Mouse (Mus musculus): ENCODE results near the gene Lce3e. TPM values are rescaled to one million over a fixed set of nuclear protein-coding genes. Genes with fewer than 3 reads are reported as not detected.

Lce3e gene
- not detected in 2 replicates for polyA plus RNA-seq (2021; fragmentation: Nextera tagmentation)
- long read RNA-seq, experiment 1, result 0 reads
- long read RNA-seq, experiment 2, result 0 reads

DNA sequence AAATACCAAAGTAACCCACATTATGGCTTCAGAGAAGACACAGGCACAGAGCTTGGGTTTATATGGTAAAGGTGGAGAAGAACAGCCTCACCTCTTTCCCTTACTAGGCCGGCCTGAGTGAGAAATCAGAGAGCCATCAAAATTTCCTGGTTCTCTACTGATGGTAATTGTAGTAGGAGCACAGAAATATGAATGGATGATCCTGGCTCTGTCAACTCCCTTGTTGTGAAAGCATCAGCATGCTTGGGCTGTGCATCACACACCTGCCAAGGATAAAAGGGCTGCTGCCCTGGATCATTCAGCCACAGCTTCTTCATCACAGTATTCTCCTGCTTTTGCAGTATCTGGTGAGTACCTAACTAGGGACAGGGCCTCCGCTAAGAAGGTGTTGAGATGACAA is at the start of gene Lce3e:
TSS of gene Lce3e (plus strand) at position 301 of the 400 bp plus-strand sequence.

GRCm38 (mm10) chr3:92926130-92926529 is 40.7 kb upstream of the Lce3e start, which contains the start of gene Lce3a:
Lce3a (minus strand) TSS chr3:92926230.

GRCm38 (mm10) chr3:92932679-92933078 is 34.2 kb upstream of the Lce3e start, which contains the start of gene Lce3b:
Lce3b (plus strand) TSS chr3:92932979.

DNA sequence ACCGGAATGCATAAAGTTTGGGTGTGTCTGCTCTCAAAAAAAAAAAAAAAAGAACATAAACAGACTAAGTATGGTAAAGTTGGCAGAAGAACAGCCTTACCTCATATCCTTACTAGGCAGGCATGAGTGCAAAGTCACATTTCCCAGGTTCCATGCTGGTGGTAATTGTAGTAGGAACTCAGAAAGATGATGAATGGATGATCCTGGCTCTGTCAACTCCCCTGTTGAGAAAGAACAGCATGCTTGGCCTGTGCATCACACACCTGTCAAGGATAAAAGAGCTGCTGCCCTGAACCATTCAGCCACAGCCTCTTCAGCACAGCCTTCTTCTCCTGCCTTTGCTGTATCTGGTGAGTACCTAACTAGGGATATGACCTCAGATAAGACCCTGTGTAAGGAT is 22.7 kb upstream of the Lce3e start, which contains the start of gene Lce3c:
TSS of gene Lce3c (plus strand) at position 301 of the 400 bp plus-strand sequence.

GRCm38 (mm10) chr3:92957090-92957489 is 9.8 kb upstream of the Lce3e start, which contains the start of gene Lce3d:
Lce3d (plus strand) TSS chr3:92957390.

DNA sequence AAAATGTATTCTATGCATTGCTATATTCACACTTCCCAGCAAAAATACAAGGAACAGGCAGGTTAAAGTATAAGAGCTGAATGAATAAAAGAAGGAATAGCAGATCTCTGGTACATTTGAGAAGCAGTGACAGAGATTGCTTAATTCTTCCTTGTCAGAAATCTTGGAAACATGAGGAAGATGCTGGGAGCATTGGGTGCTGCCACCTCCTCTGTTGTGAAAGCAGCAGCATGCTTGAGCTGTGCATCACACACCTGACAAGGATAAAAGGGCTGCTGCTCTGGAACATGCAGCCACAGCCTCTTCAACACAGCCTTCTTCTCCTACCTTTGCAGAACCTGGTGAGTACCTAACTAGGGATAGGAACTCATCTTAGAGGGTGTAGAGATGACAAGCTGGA is 25.1 kb downstream of the Lce3e start, which contains the start of gene Lce3f:
TSS of gene Lce3f (plus strand) at position 301 of the 400 bp plus-strand sequence.

DNA sequence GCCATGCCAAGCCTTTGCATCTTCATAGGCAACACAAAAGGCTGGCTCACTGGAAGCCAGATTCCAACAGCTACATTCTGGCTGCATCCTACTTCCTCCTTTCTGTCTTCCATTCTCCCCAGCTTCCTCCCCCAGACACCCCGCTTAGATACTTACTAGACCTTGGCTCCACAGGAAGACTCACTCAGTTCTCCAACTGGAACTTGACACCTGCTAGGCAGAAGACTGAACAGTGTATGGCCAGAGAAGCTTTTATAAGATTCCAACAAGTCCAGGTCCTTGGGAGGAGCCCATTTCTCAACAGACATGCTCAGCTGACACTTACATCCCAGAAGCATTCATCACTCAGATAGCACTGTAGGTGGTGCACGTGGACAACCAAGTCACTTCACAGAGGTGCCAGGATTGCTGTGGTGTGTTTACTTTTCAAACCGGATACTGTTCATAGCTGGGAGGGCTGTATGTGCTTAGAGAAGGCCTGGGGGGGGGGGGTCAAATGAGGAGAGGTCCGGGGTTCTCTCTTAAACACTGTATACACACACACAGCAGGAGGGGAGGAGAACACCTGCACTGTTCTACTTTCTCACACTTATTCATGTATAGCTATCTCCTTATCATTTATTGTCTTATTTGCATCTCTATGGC is 48.7 kb downstream of the Lce3e start, which contains the start of gene Crct1:
TSS of gene Crct1 (minus strand) at position 228 of the 645 bp plus-strand sequence.

Other genes starting within 250 kb of the Lce3e start
- gene Lce1f, start 246.7 kb upstream of the Lce3e start, polyA plus RNA-seq (2021; fragmentation: Nextera tagmentation), result not detected in 2 replicates
- gene Gm38119, start 228.0 kb upstream of the Lce3e start, polyA plus RNA-seq (2021; fragmentation: Nextera tagmentation), result not detected in 2 replicates
- gene Lce1g, start 214.7 kb upstream of the Lce3e start, polyA plus RNA-seq (2021; fragmentation: Nextera tagmentation), result not detected in 2 replicates
- not detected in 2 replicates for gene Lce1h, start 202.0 kb upstream of the Lce3e start, polyA plus RNA-seq (2021; fragmentation: Nextera tagmentation)
- gene Lce1i, start 188.2 kb upstream of the Lce3e start, polyA plus RNA-seq (2021; fragmentation: Nextera tagmentation), result not detected in 2 replicates
- not detected in 2 replicates for gene Lce1j, start 176.5 kb upstream of the Lce3e start, polyA plus RNA-seq (2021; fragmentation: Nextera tagmentation)
- gene Lce1k, start 159.2 kb upstream of the Lce3e start, polyA plus RNA-seq (2021; fragmentation: Nextera tagmentation), result not detected in 2 replicates
- not detected in 2 replicates for gene Kprp, start 139.8 kb upstream of the Lce3e start, polyA plus RNA-seq (2021; fragmentation: Nextera tagmentation)
- not detected in 2 replicates for gene Lce1l, start 115.8 kb upstream of the Lce3e start, polyA plus RNA-seq (2021; fragmentation: Nextera tagmentation)
- gene 2310050C09Rik, start 96.8 kb upstream of the Lce3e start, polyA plus RNA-seq (2021; fragmentation: Nextera tagmentation), result not detected in 2 replicates
- not detected in 2 replicates for gene Lce3a, start 40.8 kb upstream of the Lce3e start, polyA plus RNA-seq (2021; fragmentation: Nextera tagmentation)
- not detected in 2 replicates for gene Lce3b, start 34.1 kb upstream of the Lce3e start, polyA plus RNA-seq (2021; fragmentation: Nextera tagmentation)
- gene Lce3c, start 22.6 kb upstream of the Lce3e start, polyA plus RNA-seq (2021; fragmentation: Nextera tagmentation), result not detected in 2 replicates
- gene Lce3d, start 9.7 kb upstream of the Lce3e start, polyA plus RNA-seq (2021; fragmentation: Nextera tagmentation), result not detected in 2 replicates
- gene Lce3f, start 25.2 kb downstream of the Lce3e start, polyA plus RNA-seq (2021; fragmentation: Nextera tagmentation), result not detected in 2 replicates
- gene Crct1, start 48.6 kb downstream of the Lce3e start, polyA plus RNA-seq (2021; fragmentation: Nextera tagmentation), result not detected in 2 replicates
- gene Lce1m, start 52.0 kb downstream of the Lce3e start, polyA plus RNA-seq (2021; fragmentation: Nextera tagmentation), result not detected in 2 replicates
- gene Gm4858, start 101.8 kb downstream of the Lce3e start, polyA plus RNA-seq (2021; fragmentation: Nextera tagmentation), result not detected in 2 replicates
- not detected in 2 replicates for gene Crnn, start 177.7 kb downstream of the Lce3e start, polyA plus RNA-seq (2021; fragmentation: Nextera tagmentation)
- gene Flg2, start 230.2 kb downstream of the Lce3e start, polyA plus RNA-seq (2021; fragmentation: Nextera tagmentation), result not detected in 2 replicates